Mouse (Mus musculus): ENCODE results near the gene Nsf.
"Not testable (repeated sequence)": the region's sequence is repeated elsewhere in the genome, so short reads cannot be mapped to it uniquely, and the experiment has no call there.

Gene Nsf

GRCm38 (mm10) chr11:103953896-103954292 is at the start of gene Nsf:
Nsf (minus strand) TSS chr11:103954056.
- Histone ChIP-seq H3K36me3 (ENCODE audit: insufficient read depth, low read length) (no peaks in the 10 kb centered on the region), H3K9me3 (ENCODE audit: low read length) (no peaks in the 10 kb centered on the region), H3K4me1 (replicated peaks; ENCODE audit: low read depth, low read length) (peaks cover 58% of the 10 kb centered on the region), H3K27me3 (ENCODE audit: insufficient read depth, low read length) (no peaks in the 10 kb centered on the region), H3K4me3 (replicated peaks; ENCODE audit: low read length) (peak within 1 kb of the TSS; percentile 95)
- TF ChIP-seq CTCF (conservative IDR thresholded peaks at IDR 0.05; ENCODE audit: low read length) (no peak), POU5F1 (IDR thresholded peaks at IDR 0.05; ENCODE audit: borderline replicate concordance, low read length) (no peak), NANOG (IDR thresholded peaks at IDR 0.05; ENCODE audit: borderline replicate concordance, low read length) (no peak)

- Histone ChIP-seq H3K4me1 (replicated peaks; ENCODE audit: low read depth, low read length) (peaks cover 43% of the 10 kb centered on the region), H3K27me3 (ENCODE audit: insufficient read depth, low read length) (no peaks in the 10 kb centered on the region)
Measured at GRCm38 (mm10) chr11:104003397-104003796, 49.5 kb upstream of the Nsf start.

DNA sequence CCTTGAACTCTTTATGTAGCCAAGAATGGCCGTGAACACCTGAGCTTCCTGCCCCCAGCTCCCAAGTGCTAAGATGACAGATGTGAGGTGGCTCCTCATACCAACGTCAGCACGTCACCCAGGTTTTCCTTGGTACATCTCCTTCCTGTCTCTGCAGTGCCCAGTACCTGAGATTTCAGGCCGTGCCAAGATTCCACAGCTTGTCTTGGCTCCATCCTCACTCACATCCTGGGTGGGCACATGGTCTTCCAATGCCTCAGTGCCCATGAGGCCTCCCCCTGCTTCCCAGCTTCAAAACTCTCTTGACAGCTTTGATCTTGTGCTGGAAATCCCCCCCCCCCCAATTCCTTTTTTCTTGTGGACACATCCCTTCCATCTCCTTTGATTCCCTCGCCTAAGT is 48.3 kb upstream of the Nsf start:
- TF ChIP-seq CTCF (conservative IDR thresholded peaks at IDR 0.05; ENCODE audit: low read length), result no peak
- no peak for TF ChIP-seq POU5F1 (IDR thresholded peaks at IDR 0.05; ENCODE audit: borderline replicate concordance, low read length)
- no peak for TF ChIP-seq NANOG (IDR thresholded peaks at IDR 0.05; ENCODE audit: borderline replicate concordance, low read length)
- Histone ChIP-seq H3K4me3 (replicated peaks; ENCODE audit: low read length) (no peak overlapping the region), H3K27me3 (ENCODE audit: insufficient read depth, low read length) (no peaks in the 10 kb centered on the region), H3K4me1 (replicated peaks; ENCODE audit: low read depth, low read length) (peaks cover 31% of the 10 kb centered on the region), H3K9me3 (ENCODE audit: low read length) (peaks cover 6% of the 10 kb centered on the region; the same call in 1 of the 2 replicates), H3K36me3 (ENCODE audit: insufficient read depth, low read length) (no peaks in the 10 kb centered on the region)

More at GRCm38 (mm10) chr11:104003397-104003796, 49.5 kb upstream of the Nsf start:
- TF ChIP-seq CTCF (conservative IDR thresholded peaks at IDR 0.05; ENCODE audit: low read length), result no peak
- TF ChIP-seq NANOG (IDR thresholded peaks at IDR 0.05; ENCODE audit: borderline replicate concordance, low read length), result no peak
- no peak for TF ChIP-seq POU5F1 (IDR thresholded peaks at IDR 0.05; ENCODE audit: borderline replicate concordance, low read length)
- no peak overlapping the region for H3K4me3 ChIP-seq (replicated peaks; ENCODE audit: low read length)
- no peaks in the 10 kb centered on the region for H3K36me3 ChIP-seq (ENCODE audit: insufficient read depth, low read length)
- peaks cover 5% of the 10 kb centered on the region; the same call in 1 of the 2 replicates for H3K9me3 ChIP-seq (ENCODE audit: low read length)

DNA sequence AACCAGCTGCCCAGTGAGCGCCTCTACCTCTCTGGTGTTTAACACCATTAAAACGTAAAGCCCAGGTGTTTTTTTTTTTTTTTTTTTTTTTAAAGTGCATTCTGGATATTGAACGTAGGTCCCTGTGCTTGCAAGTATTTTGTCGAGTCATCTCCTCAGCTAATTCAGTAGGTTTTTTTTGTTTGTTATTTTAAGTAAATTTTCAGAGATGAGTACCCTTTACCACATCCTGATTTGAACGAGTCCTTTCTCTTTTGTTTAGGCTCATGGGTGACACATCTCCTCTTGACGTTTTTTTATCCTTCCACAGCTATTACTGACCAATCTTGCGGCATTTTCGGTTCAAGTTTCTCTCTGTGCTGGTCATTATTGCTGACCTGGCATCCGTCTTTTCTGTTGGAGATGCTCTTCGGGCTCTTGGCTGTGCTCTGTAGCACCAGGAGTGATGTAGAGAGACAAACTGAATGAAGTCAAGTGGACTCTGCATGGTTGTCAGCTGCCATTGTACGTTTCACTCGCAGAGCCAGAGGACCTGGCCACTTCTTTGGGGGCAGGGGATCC is 47.6 kb upstream of the Nsf start:
- Histone ChIP-seq H3K27me3 (ENCODE audit: insufficient read depth, low read length) (no peaks in the 10 kb centered on the region), H3K9me3 (ENCODE audit: low read length) (peaks cover 6% of the 10 kb centered on the region; the same call in 1 of the 2 replicates), H3K4me1 (replicated peaks; ENCODE audit: low read depth, low read length) (peaks cover 24% of the 10 kb centered on the region), H3K36me3 (ENCODE audit: insufficient read depth, low read length) (no peaks in the 10 kb centered on the region), H3K4me3 (replicated peaks; ENCODE audit: low read length) (no peak overlapping the region)
- TF ChIP-seq POU5F1 (IDR thresholded peaks at IDR 0.05; ENCODE audit: borderline replicate concordance, low read length) (no peak), NANOG (IDR thresholded peaks at IDR 0.05; ENCODE audit: borderline replicate concordance, low read length) (no peak), CTCF (conservative IDR thresholded peaks at IDR 0.05; ENCODE audit: low read length) (no peak)

DNA sequence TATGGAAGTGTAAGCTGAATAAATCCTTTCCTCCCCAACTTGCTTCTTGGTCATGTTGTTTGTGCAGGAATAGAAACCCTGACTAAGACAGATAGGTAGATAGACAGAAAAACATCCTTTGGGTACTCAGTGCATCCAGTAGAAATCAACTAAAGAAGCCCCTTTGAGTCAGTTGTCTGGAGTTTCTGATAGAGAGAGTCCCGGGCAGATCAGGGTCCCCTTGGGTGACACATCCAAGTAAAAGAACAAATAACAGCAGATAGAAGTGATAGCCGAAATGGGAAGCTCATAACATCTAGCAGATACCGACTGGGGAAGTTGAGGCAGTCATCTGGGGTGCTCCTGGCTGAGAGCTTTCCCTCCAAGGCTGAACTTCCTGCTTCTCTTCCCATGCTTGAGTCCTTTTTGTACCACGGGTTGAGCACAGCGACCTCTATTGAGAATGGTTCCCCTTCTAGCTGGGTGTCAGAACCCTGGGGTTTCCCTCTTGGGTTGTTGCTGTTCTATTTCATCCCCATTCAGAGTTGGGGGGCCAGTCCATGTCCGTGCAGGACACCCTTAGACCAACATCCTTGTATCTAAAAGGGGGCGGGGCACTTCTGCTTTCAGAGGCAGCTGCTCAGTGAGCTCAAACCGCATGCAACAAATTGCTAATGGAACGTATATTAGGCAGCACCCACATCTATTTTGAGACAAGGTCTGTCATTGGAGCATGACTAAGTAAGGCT is 47.0 kb upstream of the Nsf start:
- no peak overlapping the region for H3K4me3 ChIP-seq (replicated peaks; ENCODE audit: low read length)
- no peaks in the 10 kb centered on the region for H3K27me3 ChIP-seq (ENCODE audit: insufficient read depth, low read length)
- H3K9me3 ChIP-seq (ENCODE audit: low read length), result peaks cover 6% of the 10 kb centered on the region; the same call in 1 of the 2 replicates
- no peak for TF ChIP-seq POU5F1 (IDR thresholded peaks at IDR 0.05; ENCODE audit: borderline replicate concordance, low read length)
- no peak for TF ChIP-seq CTCF (conservative IDR thresholded peaks at IDR 0.05; ENCODE audit: low read length)
- TF ChIP-seq NANOG (IDR thresholded peaks at IDR 0.05; ENCODE audit: borderline replicate concordance, low read length), result no peak
- no peaks in the 10 kb centered on the region for H3K36me3 ChIP-seq (ENCODE audit: insufficient read depth, low read length)
- peaks cover 18% of the 10 kb centered on the region for H3K4me1 ChIP-seq (replicated peaks; ENCODE audit: low read depth, low read length)

DNA sequence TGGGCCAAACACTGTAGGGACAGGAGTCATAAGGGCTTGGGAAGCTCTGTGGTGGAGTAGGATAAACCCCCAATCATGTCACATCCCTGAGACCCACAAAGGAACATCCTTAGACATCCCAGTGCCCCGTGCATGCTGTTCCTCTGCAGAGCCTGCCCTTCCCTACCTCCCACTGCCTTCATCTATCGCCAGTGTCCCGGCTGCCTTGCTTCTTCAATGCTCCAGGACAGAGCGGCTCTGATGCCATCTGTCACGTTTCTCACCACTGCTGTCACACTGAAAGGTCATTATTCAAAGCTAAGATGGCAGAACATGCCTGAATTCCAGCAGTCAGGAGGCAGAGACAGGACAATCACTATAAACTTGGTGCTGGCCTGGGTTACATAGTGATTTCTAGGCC is 44.9 kb upstream of the Nsf start:
- no peak for TF ChIP-seq NANOG (IDR thresholded peaks at IDR 0.05; ENCODE audit: borderline replicate concordance, low read length)
- Histone ChIP-seq H3K4me3 (replicated peaks; ENCODE audit: low read length) (no peak overlapping the region), H3K36me3 (ENCODE audit: insufficient read depth, low read length) (no peaks in the 10 kb centered on the region), H3K27me3 (ENCODE audit: insufficient read depth, low read length) (no peaks in the 10 kb centered on the region), H3K9me3 (ENCODE audit: low read length) (peaks cover 6% of the 10 kb centered on the region; the same call in 1 of the 2 replicates), H3K4me1 (replicated peaks; ENCODE audit: low read depth, low read length) (peaks cover 9% of the 10 kb centered on the region)

- no peaks in the 10 kb centered on the region for H3K36me3 ChIP-seq (ENCODE audit: insufficient read depth, low read length)
- peaks cover 9% of the 10 kb centered on the region for H3K4me1 ChIP-seq (replicated peaks; ENCODE audit: low read depth, low read length)
- peaks cover 6% of the 10 kb centered on the region; the same call in 1 of the 2 replicates for H3K9me3 ChIP-seq (ENCODE audit: low read length)
- TF ChIP-seq CTCF (conservative IDR thresholded peaks at IDR 0.05; ENCODE audit: low read length), result peak; percentile 81
- no peak for TF ChIP-seq NANOG (IDR thresholded peaks at IDR 0.05; ENCODE audit: borderline replicate concordance, low read length)
- H3K4me3 ChIP-seq (replicated peaks; ENCODE audit: low read length), result no peak overlapping the region
- no peaks in the 10 kb centered on the region for H3K27me3 ChIP-seq (ENCODE audit: insufficient read depth, low read length)
Measured at GRCm38 (mm10) chr11:103997385-103997784, 43.5 kb upstream of the Nsf start.

DNA sequence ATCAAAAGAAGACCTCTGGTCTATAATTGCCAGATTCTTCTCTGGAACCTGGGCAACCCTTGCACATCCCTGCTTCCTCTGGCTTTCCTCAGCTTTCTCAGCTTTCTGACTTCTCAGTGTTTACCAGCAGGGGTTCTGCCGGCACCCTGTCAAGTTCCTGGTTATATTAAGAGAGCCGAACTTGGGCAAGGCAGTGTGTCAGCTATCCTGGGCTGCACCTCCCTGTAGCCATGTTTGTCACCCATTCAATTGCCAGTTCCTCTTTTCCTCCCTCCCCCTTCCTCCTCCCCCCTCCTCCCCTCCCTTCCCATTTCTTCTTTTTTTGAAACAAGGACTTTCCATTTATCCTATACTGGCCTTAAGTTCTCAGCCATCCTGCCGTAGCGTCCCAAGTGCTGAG is 38.8 kb upstream of the Nsf start:
- Histone ChIP-seq H3K27me3 (ENCODE audit: insufficient read depth, low read length) (no peaks in the 10 kb centered on the region), H3K4me1 (replicated peaks; ENCODE audit: low read depth, low read length) (peaks cover 34% of the 10 kb centered on the region), H3K9me3 (ENCODE audit: low read length) (no peaks in the 10 kb centered on the region), H3K4me3 (replicated peaks; ENCODE audit: low read length) (no peak overlapping the region), H3K36me3 (ENCODE audit: insufficient read depth, low read length) (no peaks in the 10 kb centered on the region)
- TF ChIP-seq NANOG (IDR thresholded peaks at IDR 0.05; ENCODE audit: borderline replicate concordance, low read length) (no peak), POU5F1 (IDR thresholded peaks at IDR 0.05; ENCODE audit: borderline replicate concordance, low read length) (no peak), CTCF (conservative IDR thresholded peaks at IDR 0.05; ENCODE audit: low read length) (no peak)

DNA sequence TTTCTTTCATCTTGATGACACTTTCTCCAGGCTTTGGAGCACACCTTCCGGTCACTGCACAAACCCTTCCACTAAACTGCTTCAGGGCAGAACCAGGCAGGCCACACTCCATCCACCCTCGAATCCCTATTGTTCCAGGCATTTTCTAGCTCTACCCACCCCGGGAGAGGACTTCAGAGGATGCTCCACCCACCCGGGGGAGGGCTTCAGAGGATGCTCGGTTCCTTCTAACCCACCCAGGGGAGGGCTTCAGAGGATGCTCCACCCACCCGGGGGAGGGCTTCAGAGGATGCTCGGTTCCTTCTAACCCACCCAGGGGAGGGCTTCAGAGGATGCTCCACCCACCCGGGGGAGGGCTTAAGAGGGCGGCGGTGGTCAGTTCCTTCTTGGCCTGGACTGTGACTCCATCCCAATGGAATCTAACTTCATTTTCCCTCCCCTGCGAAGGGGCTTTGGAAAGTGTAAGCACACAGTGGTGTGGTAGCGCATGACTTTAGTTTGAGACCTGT is 36.2 kb upstream of the Nsf start:
- Histone ChIP-seq H3K36me3 (ENCODE audit: insufficient read depth, low read length) (peaks cover 13% of the 10 kb centered on the region), H3K4me1 (replicated peaks; ENCODE audit: low read depth, low read length) (peaks cover 45% of the 10 kb centered on the region)
- H3K9me3 ChIP-seq (ENCODE audit: low read length); H3K4me3 ChIP-seq (replicated peaks; ENCODE audit: low read length); H3K27me3 ChIP-seq (ENCODE audit: insufficient read depth, low read length): not testable (repeated sequence)

Data from E14TG2a.4 (cell line).